In the genomic region with DNA sequence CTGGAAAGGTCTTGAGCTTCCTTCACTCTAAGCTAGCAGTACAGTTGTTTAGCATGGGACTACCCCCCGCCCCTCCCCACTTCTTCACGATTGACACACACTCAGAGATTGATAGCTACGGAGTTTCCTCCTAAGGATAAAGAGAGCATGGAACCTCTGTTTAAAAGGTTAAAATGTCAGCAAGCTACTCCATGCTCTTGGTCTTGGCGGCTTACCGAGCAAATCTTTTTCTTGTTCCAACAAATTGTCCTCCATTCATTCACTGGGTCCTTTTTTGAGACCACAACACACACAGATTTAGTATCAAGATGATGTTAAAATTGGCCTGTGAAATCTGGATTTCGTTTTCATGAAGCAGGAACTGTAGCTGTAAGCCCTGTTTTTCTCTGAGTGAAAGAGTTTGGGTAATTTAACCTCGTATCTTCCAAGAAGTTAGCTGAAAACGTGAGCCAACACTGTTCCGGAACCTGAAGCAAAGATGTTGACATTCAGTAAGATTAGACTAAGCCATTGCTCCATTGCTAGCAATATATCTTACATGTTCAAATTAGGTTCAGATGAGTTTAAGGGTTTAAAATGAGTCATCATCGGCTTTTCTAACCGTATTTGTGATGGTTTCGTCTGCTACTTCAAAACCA, we compare ENCODE assay signal across 8 mouse cellular contexts. TPM values are rescaled to one million over a fixed set of nuclear protein-coding genes. Genes with fewer than 3 reads are reported as not detected.
A peak's percentile ranks its signal among the peaks of the same experiment; 100 is the strongest.
DNase-seq lines count a peak whose midpoint lies in the region; ATAC-seq and TF ChIP-seq lines count a peak whose summit lies in the region.

No protein-coding gene starts in this region.

- H3K79me3 ChIP-seq in C2C12 (ENCODE audit: low read depth) = peaks cover 31% of the 10 kb centered on the region

- intact Hi-C loops in left cerebral cortex, postnatal 14 days (cut with DNase I) = loop anchor here (5.0 kb wide), 1 partner anchor 86 kb away; no protein-coding TSS in a partner anchor

- H3K9me3 ChIP-seq in embryonic facial prominence, embryonic 14.5 days (ENCODE audit: control insufficient read depth, low read length) = no peaks in the 10 kb centered on the region
- H3K9me3 ChIP-seq in intestine, embryonic 15.5 days = no peaks in the 10 kb centered on the region

- H3K36me3 ChIP-seq in C2C12 (ENCODE audit: control insufficient read depth, insufficient read depth) = peaks cover 23% of the 10 kb centered on the region
- H3K36me3 ChIP-seq in embryonic facial prominence, embryonic 14.5 days (ENCODE audit: control insufficient read depth, insufficient read depth, low read length) = peaks cover 15% of the 10 kb centered on the region
- no peaks in the 10 kb centered on the region for H3K36me3 ChIP-seq in intestine, embryonic 15.5 days

- H3K4me2 ChIP-seq in embryonic facial prominence, embryonic 14.5 days (ENCODE audit: low read depth, low read length) = peak overlapping the region; percentile 64
- H3K4me2 ChIP-seq in intestine, embryonic 15.5 days (replicated peaks) = peak overlapping the region; percentile 62

- peak; percentile 17; the same call in 1 of the 2 replicates for ATAC-seq in frontal cortex, adult (ENCODE audit: low TSS enrichment)
- no peak for ATAC-seq in embryonic facial prominence, embryonic 14.5 days (ENCODE audit: low read depth)
- no peak for ATAC-seq in intestine, embryonic 15.5 days

- peaks cover 6% of the 10 kb centered on the region for H3K4me1 ChIP-seq in embryonic facial prominence, embryonic 14.5 days (ENCODE audit: control insufficient read depth, insufficient read depth, low read length)
- 0 out of 2 replicates have a peak, but pooled peaks cover 4% of the 10 kb centered on the region for H3K4me1 ChIP-seq in intestine, embryonic 15.5 days (replicated peaks)

- H3K4me3 ChIP-seq in C2C12 (ENCODE audit: insufficient read depth, poor library complexity, severe bottlenecking) = peak overlapping the region; percentile 38
- peak overlapping the region; percentile 96 for H3K4me3 ChIP-seq in embryonic facial prominence, embryonic 14.5 days (ENCODE audit: low read depth, low read length)
- peak overlapping the region; percentile 81 for H3K4me3 ChIP-seq in intestine, embryonic 15.5 days (replicated peaks)

- 25% methylated on average over 12 of the region's 12 CpGs for WGBS in embryonic facial prominence, embryonic 14.5 days
- WGBS in intestine, embryonic 15.5 days = 21% methylated on average over 12 of the region's 12 CpGs

- peak overlapping the region; percentile 64 for H3K9ac ChIP-seq in embryonic facial prominence, embryonic 14.5 days (ENCODE audit: low read depth, low read length)
- peak overlapping the region; percentile 18; the same call in 1 of the 2 replicates for H3K9ac ChIP-seq in intestine, embryonic 15.5 days

- TF ChIP-seq CTCF in C2C12 (IDR thresholded peaks at IDR 0.05; ENCODE audit: control insufficient read depth, insufficient read depth, insufficient read length) = no peak

- H3ac ChIP-seq in C2C12 (ENCODE audit: control insufficient read depth, insufficient read length, low read depth) = peak overlapping the region; percentile 7

- DNase-seq in frontal cortex, postnatal 14 days (ENCODE audit: low spot score in 2 of 2) = no peak
- no peak for DNase-seq in embryonic facial prominence, embryonic 14.5 days (ENCODE audit: low spot score)
- peak; percentile 12 for DNase-seq in neural tube, embryonic 10.5 days (ENCODE audit: extremely low spot score, low spot score)
- DNase-seq in left cerebral cortex, postnatal 14 days (ENCODE audit: low spot score in 2 of 2) = no peak
- no peak for DNase-seq in adrenal gland, adult 18-20 months (ENCODE audit: low spot score in 2 of 2)

- peaks cover 41% of the 10 kb centered on the region for H3K79me2 ChIP-seq in C2C12 (ENCODE audit: control insufficient read depth, insufficient read depth)

- H3K27ac ChIP-seq in embryonic facial prominence, embryonic 14.5 days (replicated peaks; ENCODE audit: low read depth, low read length) = peak overlapping the region; percentile 30; the same call in 1 of the 2 replicates
- no peak overlapping the region for H3K27ac ChIP-seq in intestine, embryonic 15.5 days

- H3K27me3 ChIP-seq in C2C12 (ENCODE audit: control insufficient read depth, insufficient read depth, insufficient read length) = no peaks in the 10 kb centered on the region
- no peaks in the 10 kb centered on the region for H3K27me3 ChIP-seq in embryonic facial prominence, embryonic 14.5 days (replicated peaks; ENCODE audit: control insufficient read depth, insufficient read depth, low read length)
- H3K27me3 ChIP-seq in intestine, embryonic 15.5 days (replicated peaks) = no peaks in the 10 kb centered on the region

TF ChIP-seq in C2C12, 6 proteins besides CTCF, POLR2A, EP300 and RAD21:
- TF ChIP-seq USF1 (IDR thresholded peaks at IDR 0.05; ENCODE audit: low read depth) (no peak), MYOD1 (IDR thresholded peaks at IDR 0.05; ENCODE audit: control insufficient read depth, insufficient read length, low read depth) (no peak), CEBPB (IDR thresholded peaks at IDR 0.05; ENCODE audit: low read depth) (no peak), MAX (IDR thresholded peaks at IDR 0.05) (no peak), FOSL1 (IDR thresholded peaks at IDR 0.05; ENCODE audit: insufficient read depth, low read length, poor library complexity, severe bottlenecking) (no peak), MYOG (IDR thresholded peaks at IDR 0.05; ENCODE audit: control insufficient read depth, extremely low read depth, insufficient read length) (no peak)

RNA-seq across cellular contexts. Expression of gene Herc4, which starts 0.7 kb away (rescaled TPM):
- polyA plus RNA-seq in C2C12 (2012; fragmentation: generic; extraction: Trizol) = 10.7 TPM
- polyA plus RNA-seq in embryonic facial prominence, embryonic 14.5 days (2014; fragmentation: Nextera tagmentation; extraction: Ambion mirVana) = 37.1 and 38.6 TPM in 2 replicates
- polyA plus RNA-seq in intestine, embryonic 15.5 days (2015; fragmentation: Nextera tagmentation; extraction: Ambion mirVana) = 30.2 and 33.3 TPM in 2 replicates
- 10 to 100 TPM; 38.6 to 41.8 TPM for total RNA-seq in left cerebral cortex, postnatal 14 days (2021)
- 100 to 1,000 TPM; 132 to 179 TPM for total RNA-seq in adrenal gland, adult 18-20 months (2021)

RNA-seq across cellular contexts. Expression of gene Mypn, which starts 39.2 kb away (rescaled TPM):
- polyA plus RNA-seq in C2C12 (2012; fragmentation: generic; extraction: Trizol) = 0.01 TPM
- polyA plus RNA-seq in embryonic facial prominence, embryonic 14.5 days (2014; fragmentation: Nextera tagmentation; extraction: Ambion mirVana) = 8.2 and 11.2 TPM in 2 replicates
- polyA plus RNA-seq in intestine, embryonic 15.5 days (2015; fragmentation: Nextera tagmentation; extraction: Ambion mirVana) = 0.04 and 0.08 TPM in 2 replicates
- 1 to 10 TPM; 4.9 to 5.0 TPM for total RNA-seq in left cerebral cortex, postnatal 14 days (2021)
- under 1 TPM; 0.64 to 0.76 TPM for total RNA-seq in adrenal gland, adult 18-20 months (2021)

Comparison
In these comparisons a context has a peak if more than half of its experiments do, and no peak if none do; other contexts are left out.
1. H3K4me3 ChIP-seq: peak in every context shown above with its lines; median percentile 96 in embryonic facial prominence, embryonic 14.5 days; 81 in intestine, embryonic 15.5 days; 38 in C2C12.